Mouse (Mus musculus): ENCODE results near the gene Ankrd6. TPM values are rescaled to one million over a fixed set of nuclear protein-coding genes. Genes with fewer than 3 reads are reported as not detected.
A peak's percentile ranks its signal among the peaks of the same experiment; 100 is the strongest.

Ankrd6 gene
- polyA plus RNA-seq, 1 experiment from 2014 or later = 4.7 TPM

DNA sequence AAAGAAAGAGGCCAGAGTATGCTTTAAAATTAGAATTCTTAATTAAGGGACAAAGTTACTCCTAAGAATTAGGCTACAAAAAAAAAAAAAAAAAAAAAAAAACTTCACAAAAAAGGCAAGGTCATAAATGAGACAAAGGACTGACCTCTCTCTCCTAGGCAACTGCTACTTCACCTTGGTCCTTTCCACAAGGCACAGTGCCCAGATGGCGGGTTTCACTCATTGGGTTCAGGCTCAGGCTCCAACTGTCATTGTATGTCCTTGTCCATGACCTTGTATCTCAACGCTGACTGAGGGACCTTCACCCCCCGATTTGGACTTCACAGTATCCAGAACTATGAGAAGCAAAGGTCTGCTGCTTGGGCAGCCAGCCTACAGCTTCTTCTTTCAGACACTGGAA, 112.2 kb downstream of the Ankrd6 start:
- no peak for ATAC-seq (ENCODE audit: insufficient read depth)
- H3K9me3 ChIP-seq (ENCODE audit: low read depth, low read length) = no peaks in the 10 kb centered on the region
- H3K27me3 ChIP-seq (ENCODE audit: insufficient read depth, low read length) = no peaks in the 10 kb centered on the region
- TF ChIP-seq CTCF (IDR thresholded peaks at IDR 0.05; ENCODE audit: low read depth) = no peak
- no peaks in the 10 kb centered on the region for H3K4me1 ChIP-seq (ENCODE audit: insufficient read depth)
- no peak overlapping the region for H3K9ac ChIP-seq
- H3K36me3 ChIP-seq (ENCODE audit: insufficient read depth) = no peaks in the 10 kb centered on the region
- H3K27ac ChIP-seq (ENCODE audit: low read depth) = no peak overlapping the region
- H3K4me3 ChIP-seq (ENCODE audit: low read depth, low read length) = no peak overlapping the region
- H3K4me2 ChIP-seq = no peak overlapping the region
- 87% methylated on average over 3 of the region's 3 CpGs for WGBS
- DNase-seq = no peak

GRCm38 (mm10) chr4:32836071-32836470, 114.6 kb downstream of the Ankrd6 start:
- TF ChIP-seq CTCF (IDR thresholded peaks at IDR 0.05; ENCODE audit: low read depth) = no peak
- ATAC-seq (ENCODE audit: insufficient read depth) (no peak), DNase-seq (no peak)
- no peaks in the 10 kb centered on the region for H3K36me3 ChIP-seq (ENCODE audit: insufficient read depth)
- no peak overlapping the region for H3K4me2 ChIP-seq
- H3K4me3 ChIP-seq (ENCODE audit: low read depth, low read length) = no peak overlapping the region
- H3K9me3 ChIP-seq (ENCODE audit: low read depth, low read length) = no peaks in the 10 kb centered on the region
- H3K27ac ChIP-seq (ENCODE audit: low read depth) = no peak overlapping the region
- 79% methylated on average over 9 of the region's 9 CpGs for WGBS
- H3K4me1 ChIP-seq (ENCODE audit: insufficient read depth) = no peaks in the 10 kb centered on the region
- no peaks in the 10 kb centered on the region for H3K27me3 ChIP-seq (ENCODE audit: insufficient read depth, low read length)
- H3K9ac ChIP-seq = no peak overlapping the region

DNA sequence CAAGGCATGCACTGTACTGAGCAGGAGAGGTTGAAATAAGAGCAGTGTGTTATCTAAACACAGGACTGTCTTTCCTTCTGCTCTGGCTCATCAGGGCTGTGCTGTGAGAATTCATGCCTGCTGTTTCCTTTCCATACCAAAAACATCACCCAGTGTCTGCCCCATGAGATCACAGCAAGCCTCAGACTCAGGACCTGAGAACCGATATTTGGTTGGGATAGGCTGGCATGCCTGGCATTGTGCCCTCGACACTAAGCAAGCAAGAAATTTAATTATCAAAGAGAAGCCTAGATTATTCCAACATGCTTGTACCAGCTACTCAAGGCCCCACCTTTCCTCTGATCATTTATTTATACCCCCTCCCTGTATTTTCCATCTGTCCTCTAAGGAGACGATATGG, 116.1 kb downstream of the Ankrd6 start:
- Histone ChIP-seq H3K4me1 (ENCODE audit: insufficient read depth) (no peaks in the 10 kb centered on the region), H3K4me3 (ENCODE audit: low read depth, low read length) (no peak overlapping the region), H3K36me3 (ENCODE audit: insufficient read depth) (no peaks in the 10 kb centered on the region), H3K9ac (no peak overlapping the region), H3K27me3 (ENCODE audit: insufficient read depth, low read length) (no peaks in the 10 kb centered on the region), H3K27ac (ENCODE audit: low read depth) (no peak overlapping the region), H3K9me3 (ENCODE audit: low read depth, low read length) (no peaks in the 10 kb centered on the region), H3K4me2 (peak overlapping the region; percentile 51; the same call in 1 of the 2 replicates)
- no peak for TF ChIP-seq CTCF (IDR thresholded peaks at IDR 0.05; ENCODE audit: low read depth)
- DNase-seq = no peak
- 82% methylated on average over 3 of the region's 3 CpGs for WGBS
- ATAC-seq (ENCODE audit: insufficient read depth) = no peak

DNA sequence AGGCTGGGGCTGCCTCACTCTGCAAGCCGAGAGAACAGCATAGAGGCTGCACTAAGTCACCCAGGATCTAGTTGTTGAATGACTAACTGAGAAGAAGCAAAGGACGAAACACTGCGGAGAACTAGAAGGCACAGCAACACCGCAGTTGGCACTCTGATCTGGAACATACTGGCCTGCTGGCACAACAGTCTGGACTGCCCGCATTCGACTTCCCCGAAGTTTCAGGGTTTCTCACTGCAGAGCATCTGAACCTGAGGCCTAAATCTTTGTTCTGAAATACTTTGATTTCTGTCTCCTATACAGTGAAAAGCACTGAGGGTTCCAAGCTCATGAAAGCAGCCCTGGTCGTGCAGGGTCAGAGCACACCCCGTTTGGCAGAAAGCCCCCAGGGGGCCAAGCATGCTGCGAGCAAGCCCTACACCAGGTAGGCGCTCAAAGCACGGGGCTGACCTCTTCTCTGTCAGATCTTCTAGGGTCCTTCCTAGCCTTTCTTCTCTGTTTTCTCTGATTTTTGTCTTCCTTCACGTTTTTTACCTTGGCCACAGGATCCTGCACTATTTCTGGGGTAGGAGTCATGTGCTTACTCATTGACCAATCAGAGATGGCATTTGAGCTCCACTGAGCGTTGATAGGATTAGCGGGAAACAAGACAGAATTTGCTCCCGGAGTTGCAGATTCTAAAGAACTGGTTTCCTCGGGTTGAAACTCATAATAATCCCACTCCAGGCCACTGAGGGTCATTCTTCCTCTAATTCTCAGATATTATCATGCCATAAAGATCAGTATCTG, 117.0 kb downstream of the Ankrd6 start:
- H3K36me3 ChIP-seq (ENCODE audit: insufficient read depth) = no peaks in the 10 kb centered on the region
- peak overlapping the region; percentile 51 for H3K4me2 ChIP-seq
- no peaks in the 10 kb centered on the region for H3K9me3 ChIP-seq (ENCODE audit: low read depth, low read length)
- no peaks in the 10 kb centered on the region for H3K27me3 ChIP-seq (ENCODE audit: insufficient read depth, low read length)
- H3K9ac ChIP-seq = no peak overlapping the region
- ATAC-seq (ENCODE audit: insufficient read depth) (peak; percentile 65), DNase-seq (peak; percentile 61)
- WGBS = 43% methylated on average over 17 of the region's 17 CpGs
- no peak for TF ChIP-seq CTCF (IDR thresholded peaks at IDR 0.05; ENCODE audit: low read depth)
- H3K4me3 ChIP-seq (ENCODE audit: low read depth, low read length) = no peak overlapping the region
- H3K4me1 ChIP-seq (ENCODE audit: insufficient read depth) = no peaks in the 10 kb centered on the region
- H3K27ac ChIP-seq (ENCODE audit: low read depth) = no peak overlapping the region

GRCm38 (mm10) chr4:32829316-32829715, 121.3 kb downstream of the Ankrd6 start:
- ATAC-seq (ENCODE audit: insufficient read depth) = no peak
- no peak for DNase-seq

DNA sequence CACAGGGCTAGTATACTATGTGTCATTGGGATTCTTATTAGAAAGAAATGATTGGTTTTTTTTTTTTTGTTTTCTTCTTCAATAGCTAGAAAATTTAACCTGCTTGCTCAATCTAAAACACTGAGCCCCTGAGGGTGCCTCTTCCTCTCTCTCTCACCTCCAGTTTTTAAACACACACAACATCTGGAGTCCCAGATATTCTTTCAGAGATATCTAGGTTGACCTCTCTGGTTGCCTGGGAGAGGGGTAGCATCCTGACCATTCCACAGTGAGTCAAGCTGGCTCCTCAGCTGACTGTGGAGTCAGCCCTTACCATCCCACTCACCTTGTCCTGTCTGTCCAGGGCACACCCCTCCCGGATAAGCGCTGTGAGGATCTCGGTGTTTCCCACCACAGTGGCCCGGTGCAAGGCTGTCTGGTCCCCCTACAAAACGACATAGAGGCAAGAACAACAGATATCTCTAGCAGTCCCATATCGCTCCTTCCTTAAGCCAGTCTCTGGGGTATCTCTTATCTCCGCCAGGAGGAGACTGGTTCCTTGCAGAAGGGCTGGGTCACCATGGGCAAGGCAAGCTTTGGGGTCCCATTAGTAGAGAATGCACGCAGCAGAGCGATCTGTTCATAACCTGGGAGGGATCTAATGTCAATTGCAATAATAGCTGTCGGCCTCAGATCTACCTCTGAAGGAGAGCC, 122.1 kb downstream of the Ankrd6 start:
- no peak for TF ChIP-seq CTCF (IDR thresholded peaks at IDR 0.05; ENCODE audit: low read depth)
- ATAC-seq (ENCODE audit: insufficient read depth) = no peak
- Histone ChIP-seq H3K36me3 (ENCODE audit: insufficient read depth) (no peaks in the 10 kb centered on the region), H3K27ac (ENCODE audit: low read depth) (no peak overlapping the region), H3K4me1 (ENCODE audit: insufficient read depth) (no peaks in the 10 kb centered on the region), H3K4me2 (no peak overlapping the region), H3K9me3 (ENCODE audit: low read depth, low read length) (no peaks in the 10 kb centered on the region), H3K4me3 (ENCODE audit: low read depth, low read length) (no peak overlapping the region), H3K27me3 (ENCODE audit: insufficient read depth, low read length) (no peaks in the 10 kb centered on the region), H3K9ac (no peak overlapping the region)
- 73% methylated on average over 10 of the region's 10 CpGs for WGBS
- DNase-seq = no peak

More at GRCm38 (mm10) chr4:32829316-32829715, 121.3 kb downstream of the Ankrd6 start:
- no peaks in the 10 kb centered on the region for H3K9me3 ChIP-seq (ENCODE audit: low read depth, low read length)
- no peaks in the 10 kb centered on the region for H3K36me3 ChIP-seq (ENCODE audit: insufficient read depth)
- WGBS = 36% methylated on average over 10 of the region's 10 CpGs
- no peak overlapping the region for H3K9ac ChIP-seq
- no peak overlapping the region for H3K4me3 ChIP-seq (ENCODE audit: low read depth, low read length)
- H3K4me1 ChIP-seq (ENCODE audit: insufficient read depth) = no peaks in the 10 kb centered on the region
- H3K27me3 ChIP-seq (ENCODE audit: insufficient read depth, low read length) = no peaks in the 10 kb centered on the region
- H3K4me2 ChIP-seq = no peak overlapping the region
- TF ChIP-seq CTCF (IDR thresholded peaks at IDR 0.05; ENCODE audit: low read depth) = no peak
- H3K27ac ChIP-seq (ENCODE audit: low read depth) = no peak overlapping the region

DNA sequence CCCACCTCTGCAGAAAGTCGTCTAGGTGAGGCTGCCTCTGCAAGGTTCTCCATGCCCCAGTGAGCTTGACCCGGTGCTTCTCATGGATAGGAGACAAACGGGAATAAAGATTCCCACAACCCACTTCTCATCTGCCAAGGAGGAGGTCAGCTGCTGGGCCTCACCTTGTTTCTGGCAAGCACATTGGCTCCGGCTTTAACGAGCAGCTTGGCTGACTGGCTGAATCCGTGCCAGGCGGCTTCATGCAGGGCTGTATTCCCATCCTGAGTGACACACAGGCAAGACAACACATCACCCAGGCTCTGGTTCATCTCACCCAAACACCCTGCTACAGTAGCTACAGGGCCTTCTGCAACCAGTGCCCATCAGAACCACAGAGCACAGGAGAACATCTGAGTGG, 123.7 kb downstream of the Ankrd6 start:
- Histone ChIP-seq H3K4me2 (no peak overlapping the region), H3K36me3 (ENCODE audit: insufficient read depth) (no peaks in the 10 kb centered on the region), H3K4me3 (ENCODE audit: low read depth, low read length) (no peak overlapping the region), H3K9me3 (ENCODE audit: low read depth, low read length) (no peaks in the 10 kb centered on the region), H3K27me3 (ENCODE audit: insufficient read depth, low read length) (no peaks in the 10 kb centered on the region), H3K27ac (ENCODE audit: low read depth) (no peak overlapping the region), H3K4me1 (ENCODE audit: insufficient read depth) (no peaks in the 10 kb centered on the region), H3K9ac (no peak overlapping the region)
- no peak for TF ChIP-seq CTCF (IDR thresholded peaks at IDR 0.05; ENCODE audit: low read depth)
- 57% methylated on average over 7 of the region's 7 CpGs for WGBS
- DNase-seq (peak; percentile 20), ATAC-seq (ENCODE audit: insufficient read depth) (no peak)
